Mouse (Mus musculus): ENCODE measurements at regions not wholly inside any gene's neighbourhood (a gene's known extent, or its start where the extent isn't known, plus 50 kb on each side); places are given as distances from the start of the nearest gene placed in this dataset.
"Not testable (repeated sequence)": the region's sequence is repeated elsewhere in the genome, so short reads cannot be mapped to it uniquely, and the experiment has no call there.

- not testable (repeated sequence) for DNase-seq
Observed at GRCm38 (mm10) chr16:3334355-3334754, 256.5 kb upstream of the Olfr161 start.

- not testable (repeated sequence) for DNase-seq
Observed at GRCm38 (mm10) chr16:3343372-3343771, 247.5 kb upstream of the Olfr161 start.

GRCm38 (mm10) chr16:3344725-3345380 is 246.0 kb upstream of the Olfr161 start:
- DNase-seq: not testable (repeated sequence)

- DNase-seq: peak; percentile 5
Observed at GRCm38 (mm10) chr16:3349382-3349781, 241.5 kb upstream of the Olfr161 start.

GRCm38 (mm10) chr16:3349850-3350547 is 240.8 kb upstream of the Olfr161 start:
- not testable (repeated sequence) for DNase-seq

GRCm38 (mm10) chr16:3350668-3351507 is 240.0 kb upstream of the Olfr161 start:
- not testable (repeated sequence) for DNase-seq

GRCm38 (mm10) chr16:3351508-3352046 is 239.3 kb upstream of the Olfr161 start:
- DNase-seq: peak; percentile 79
